Mouse (Mus musculus): Measurements from ENCODE around the gene Ptprd. TPM values are rescaled to one million over a fixed set of nuclear protein-coding genes. Genes with fewer than 3 reads are reported as not detected.

Ptprd gene
- total and polyA plus RNA-seq, 3 experiments, result not detected

GRCm38 (mm10) chr4:76154190-76154589 lies 2057.6 kb downstream of the Ptprd start:
- Histone ChIP-seq H3K4me1 (ENCODE audit: control insufficient read depth in 1 of 2, insufficient read depth in 2 of 2, low read length in 2 of 2) (no peaks in the 10 kb centered on the region), H3K27me3 (ENCODE audit: control insufficient read depth in 1 of 2, insufficient read depth in 2 of 2, low read length in 2 of 2) (no peaks in the 10 kb centered on the region), H3K9ac (ENCODE audit: control insufficient read depth, low read depth, low read length, poor library complexity, severe bottlenecking) (no peak overlapping the region), H3K79me2 (ENCODE audit: control insufficient read depth, insufficient read depth, low read length, poor library complexity) (no peaks in the 10 kb centered on the region), H3K36me3 (ENCODE audit: control insufficient read depth in 1 of 2, insufficient read depth in 2 of 2, low read length in 2 of 2) (no peaks in the 10 kb centered on the region), H3K27ac (ENCODE audit: control insufficient read depth, low read depth, low read length) (no peak overlapping the region), H3K9me3 (replicated peaks; ENCODE audit: insufficient read depth, low read length) (no peaks in the 10 kb centered on the region), H3K4me3 (ENCODE audit: control insufficient read depth in 1 of 2, insufficient read depth in 1 of 2, low read depth in 2 of 2, low read length in 2 of 2) (no peak overlapping the region)
- TF ChIP-seq POLR2A (IDR thresholded peaks at IDR 0.05; ENCODE audit: control insufficient read depth in 1 of 2, insufficient read depth in 1 of 2, low read depth in 1 of 2, low read length in 2 of 2, poor library complexity in 1 of 2) (no peak), USF2 (IDR thresholded peaks at IDR 0.05; ENCODE audit: borderline replicate concordance in 1 of 2, insufficient read depth in 1 of 2, low read depth in 1 of 2, low read length in 2 of 2) (no peak), JUND (IDR thresholded peaks at IDR 0.05; ENCODE audit: low read depth, low read length) (no peak), HCFC1 (IDR thresholded peaks at IDR 0.05; ENCODE audit: low read depth, low read length) (no peak), NRF1 (IDR thresholded peaks at IDR 0.05; ENCODE audit: insufficient read depth, low read depth, low read length, poor library complexity, severe bottlenecking) (no peak), TAL1 (IDR thresholded peaks at IDR 0.05; ENCODE audit: low read length) (no peak), SMC3 (IDR thresholded peaks at IDR 0.05; ENCODE audit: low read depth, low read length) (no peak), E2F4 (IDR thresholded peaks at IDR 0.05; ENCODE audit: borderline replicate concordance, low read depth, low read length) (no peak), MYB (IDR thresholded peaks at IDR 0.05; ENCODE audit: low read depth, low read length) (no peak), ETS1 (IDR thresholded peaks at IDR 0.05; ENCODE audit: low read depth, low read length) (no peak), GABPA (IDR thresholded peaks at IDR 0.05; ENCODE audit: low read depth, low read length) (no peak), USF1 (IDR thresholded peaks at IDR 0.05; ENCODE audit: low read depth, low read length) (no peak)
- DNase-seq (ENCODE audit: low read depth, low spot score), result no peak

DNA sequence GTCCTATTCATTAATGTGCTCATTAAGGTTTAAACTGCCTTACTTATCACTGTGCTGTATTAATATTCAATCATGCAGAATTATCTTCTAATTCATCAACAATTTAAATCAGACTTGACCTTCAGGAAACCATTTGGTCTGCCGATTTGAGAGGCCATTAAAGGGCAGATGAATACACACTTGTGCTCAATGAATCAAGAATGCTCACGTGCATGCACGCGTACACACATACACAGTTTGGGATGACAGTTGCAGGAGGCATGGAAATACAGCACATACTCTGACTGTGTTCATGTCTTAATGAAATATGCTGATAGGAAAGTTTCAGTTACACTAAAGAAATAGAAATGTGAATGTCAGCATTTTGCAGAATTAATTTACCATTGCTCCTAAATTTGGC lies 2066.8 kb downstream of the Ptprd start:
- no peak for DNase-seq (ENCODE audit: low read depth, low spot score)
- TF ChIP-seq TBP (IDR thresholded peaks at IDR 0.05; ENCODE audit: low read depth, low read length) (no peak), GABPA (IDR thresholded peaks at IDR 0.05; ENCODE audit: low read depth, low read length) (no peak), ZNF384 (IDR thresholded peaks at IDR 0.05; ENCODE audit: low read depth, low read length) (no peak), MYB (IDR thresholded peaks at IDR 0.05; ENCODE audit: low read depth, low read length) (no peak), USF1 (IDR thresholded peaks at IDR 0.05; ENCODE audit: low read depth, low read length) (no peak), CHD2 (IDR thresholded peaks at IDR 0.05; ENCODE audit: low read length) (no peak), MAFK (IDR thresholded peaks at IDR 0.05; ENCODE audit: borderline replicate concordance, low read depth, low read length) (no peak), MAZ (IDR thresholded peaks at IDR 0.05; ENCODE audit: low read depth, low read length) (no peak), MXI1 (IDR thresholded peaks at IDR 0.05; ENCODE audit: low read depth, low read length) (no peak), RAD21 (IDR thresholded peaks at IDR 0.05; ENCODE audit: low read depth, low read length) (no peak), CHD1 (IDR thresholded peaks at IDR 0.05; ENCODE audit: low read depth, low read length) (no peak), MEF2A (IDR thresholded peaks at IDR 0.05; ENCODE audit: extremely low read depth, insufficient replicate concordance, low read depth, low read length, poor library complexity, severe bottlenecking) (no peak)
- no peak overlapping the region for H3K27ac ChIP-seq (ENCODE audit: control insufficient read depth, low read depth, low read length)
- H3K9me3 ChIP-seq (replicated peaks; ENCODE audit: insufficient read depth, low read length), result no peaks in the 10 kb centered on the region
- H3K79me2 ChIP-seq (ENCODE audit: control insufficient read depth, insufficient read depth, low read length, poor library complexity), result no peaks in the 10 kb centered on the region
- H3K4me1 ChIP-seq (ENCODE audit: control insufficient read depth in 1 of 2, insufficient read depth in 2 of 2, low read length in 2 of 2), result no peaks in the 10 kb centered on the region
- no peak overlapping the region for H3K4me3 ChIP-seq (ENCODE audit: control insufficient read depth in 1 of 2, insufficient read depth in 1 of 2, low read depth in 2 of 2, low read length in 2 of 2)
- no peak overlapping the region for H3K9ac ChIP-seq (ENCODE audit: control insufficient read depth, low read depth, low read length, poor library complexity, severe bottlenecking)
- no peaks in the 10 kb centered on the region for H3K36me3 ChIP-seq (ENCODE audit: control insufficient read depth in 1 of 2, insufficient read depth in 2 of 2, low read length in 2 of 2)
- H3K27me3 ChIP-seq (ENCODE audit: control insufficient read depth in 1 of 2, insufficient read depth in 2 of 2, low read length in 2 of 2), result no peaks in the 10 kb centered on the region

Data from MEL (cell line).